Mouse (Mus musculus) megakaryocyte, adult 5-6 weeks (primary cell): ENCODE measurements around the gene Ncf1. TPM values are rescaled to one million over a fixed set of nuclear protein-coding genes. Genes with fewer than 3 reads are reported as not detected.

Source experiments
- ATAC-seq: 2 replicates; pipeline ENCODE4 v1.8.0; 2016; ENCODE audit warnings: mild to moderate bottlenecking, inconsistent platforms; ENCODE audit not compliant: poor library complexity, severe bottlenecking
- total RNA-seq, 2 experiments: library from RNA; stranded (forward) in 1 of 2; stranded (reverse) in 1 of 2; fragments of 153-499, 151-499 nt in 1 of 2; fragments of 221-1000, 200-1000 nt in 1 of 2; gene quantifications; 2 replicates each; pipeline versions ENCODE4 v1.2.3 to v1.2.4; 2015 to 2017

Ncf1 gene
- total RNA-seq (2015) (284 and 306 TPM in 2 replicates), total RNA-seq (2017) (339 and 371 TPM in 2 replicates)

GRCm38 (mm10) chr5:134229391-134229790 lies at the start of gene Ncf1:
Ncf1 (minus strand) TSS chr5:134229625.
- peak; percentile 43 for ATAC-seq

DNA sequence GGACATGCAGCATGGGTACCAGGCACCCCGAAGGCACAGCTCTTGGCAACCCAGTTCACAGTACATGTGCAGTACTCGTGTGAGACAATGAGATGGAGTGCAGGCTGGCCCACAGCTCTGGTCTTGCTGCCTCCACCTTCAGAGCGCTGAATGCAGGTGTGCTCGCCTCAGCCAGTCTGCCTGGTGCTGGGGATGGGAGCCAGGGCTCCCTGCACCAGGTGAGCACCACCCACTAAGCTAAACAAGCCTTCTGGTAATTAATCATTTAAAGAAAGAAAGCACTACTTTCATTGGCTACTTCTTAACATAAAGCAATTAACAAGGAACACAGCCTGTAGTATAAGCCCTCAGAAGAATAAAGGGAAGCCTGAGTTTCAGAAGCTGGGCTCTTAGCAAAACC lies 47.7 kb upstream of the Ncf1 start:
- no peak for ATAC-seq

DNA sequence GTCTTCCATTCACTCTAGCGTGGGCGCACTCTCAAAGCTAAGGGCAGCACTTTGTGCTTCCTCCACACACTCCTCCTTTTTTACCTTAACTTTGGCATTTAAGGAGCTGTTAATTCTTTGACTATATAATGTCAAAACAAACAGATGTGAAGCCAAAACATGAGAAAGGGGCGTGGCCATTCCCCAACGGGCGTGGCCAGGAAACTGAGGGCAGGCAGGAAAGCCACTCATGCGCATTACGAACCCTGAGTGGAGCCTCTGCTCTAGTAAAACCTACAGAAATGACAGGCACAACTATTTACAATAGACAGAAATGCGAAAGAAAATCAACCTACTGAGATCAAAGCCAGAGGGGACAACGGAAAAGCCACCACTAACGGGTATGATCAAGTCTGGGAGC lies 46.1 kb upstream of the Ncf1 start:
- no peak for ATAC-seq

DNA sequence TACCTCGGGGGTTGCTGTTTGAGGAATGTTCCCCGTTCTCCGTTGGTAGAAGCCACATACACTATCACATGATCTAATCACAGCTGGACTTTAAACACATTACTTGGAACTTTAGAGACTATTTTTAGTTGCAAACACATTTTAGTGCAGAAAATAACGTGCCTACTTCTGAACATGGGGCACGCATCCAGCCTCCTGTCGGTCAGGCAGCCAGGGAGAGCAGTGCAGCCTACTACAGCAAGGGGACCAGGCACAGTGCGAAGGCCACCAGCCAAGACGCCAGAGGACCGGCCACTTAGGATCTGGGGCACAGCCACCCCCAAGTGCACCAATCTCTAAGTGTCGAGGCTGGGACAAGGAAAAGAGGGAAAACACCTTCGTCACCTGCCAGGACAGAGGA lies 45.6 kb upstream of the Ncf1 start:
- ATAC-seq, result no peak

- ATAC-seq, result no peak
These were observed 44.3 kb upstream of the Ncf1 start for GRCm38 (mm10) chr5:134273761-134274160.

DNA sequence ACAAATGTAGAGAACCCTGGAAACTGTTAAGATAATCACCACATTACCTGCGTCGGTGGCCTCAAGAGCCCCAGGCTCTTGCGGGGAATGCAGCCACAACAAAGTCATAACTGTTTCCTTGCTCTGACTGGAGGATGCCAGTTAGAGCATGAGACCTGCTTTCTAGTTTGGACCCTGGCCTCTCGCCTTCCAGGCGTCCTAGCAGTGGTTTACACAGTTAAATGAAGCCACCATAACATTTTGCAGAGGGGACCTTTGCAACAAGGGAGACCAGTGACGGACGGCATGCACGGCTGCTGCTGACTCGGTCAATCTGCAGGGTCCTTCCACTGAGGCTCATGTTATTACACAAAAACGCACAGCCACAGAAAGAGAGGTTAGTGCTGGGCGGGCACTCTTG lies 43.3 kb upstream of the Ncf1 start:
- ATAC-seq, result no peak

DNA sequence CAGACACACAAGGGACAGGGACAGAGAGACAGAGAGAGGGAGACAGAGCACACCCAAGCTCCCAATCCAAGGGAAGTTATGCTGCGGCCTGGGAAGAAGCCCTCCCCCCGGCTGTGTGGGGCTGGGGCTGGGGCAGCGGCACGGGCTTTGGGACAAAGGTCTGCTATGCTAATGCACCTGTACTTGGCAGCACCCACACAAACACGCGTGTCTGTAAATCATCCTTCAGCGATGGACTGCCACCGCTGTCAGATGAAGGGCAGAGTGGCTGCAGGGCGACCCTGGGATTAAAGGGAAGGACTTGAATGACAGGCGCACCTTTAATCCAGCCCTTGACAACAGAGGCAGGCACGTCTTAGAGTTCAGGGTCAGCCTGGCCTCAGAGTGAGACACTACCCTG lies 42.0 kb upstream of the Ncf1 start:
- ATAC-seq, result no peak

DNA sequence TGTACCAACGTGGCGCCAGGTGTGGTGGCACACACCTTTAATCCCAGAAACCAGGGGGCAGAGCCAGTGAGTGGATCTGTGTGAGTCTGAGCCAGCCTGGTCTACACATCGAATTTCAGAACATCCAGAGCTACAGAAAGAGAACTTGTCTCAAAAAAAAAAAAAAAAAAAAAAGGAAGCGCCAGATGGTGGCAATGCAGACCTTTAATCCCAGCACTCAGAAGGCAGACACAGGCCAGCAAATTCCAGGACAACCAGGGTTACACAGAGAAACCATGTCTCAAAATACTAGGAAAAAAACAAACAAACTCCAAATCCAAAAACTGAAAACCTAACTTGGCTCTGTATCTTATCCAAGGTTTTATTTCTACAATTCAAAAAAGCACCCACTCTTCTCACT lies 41.1 kb upstream of the Ncf1 start:
- no peak for ATAC-seq

DNA sequence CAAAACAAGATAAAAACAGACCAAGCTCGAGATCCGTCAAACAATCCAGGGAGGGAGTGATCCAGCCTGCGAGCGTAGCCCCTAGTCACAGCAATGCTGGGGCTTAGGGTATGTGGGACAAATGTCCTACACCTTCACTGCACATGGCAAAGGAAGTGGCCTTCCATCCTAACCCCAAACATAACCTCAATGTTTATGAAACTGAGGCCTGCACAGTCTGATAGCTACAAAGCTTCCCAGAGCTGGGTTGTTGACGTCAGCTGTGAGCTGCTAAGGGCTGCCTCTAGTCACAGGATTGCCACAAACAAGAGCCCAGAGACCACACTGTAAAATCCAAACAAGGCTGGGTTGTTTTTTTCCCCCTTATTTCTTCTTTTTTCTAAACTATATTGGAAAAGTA lies 40.3 kb upstream of the Ncf1 start:
- ATAC-seq, result peak; percentile 61

DNA sequence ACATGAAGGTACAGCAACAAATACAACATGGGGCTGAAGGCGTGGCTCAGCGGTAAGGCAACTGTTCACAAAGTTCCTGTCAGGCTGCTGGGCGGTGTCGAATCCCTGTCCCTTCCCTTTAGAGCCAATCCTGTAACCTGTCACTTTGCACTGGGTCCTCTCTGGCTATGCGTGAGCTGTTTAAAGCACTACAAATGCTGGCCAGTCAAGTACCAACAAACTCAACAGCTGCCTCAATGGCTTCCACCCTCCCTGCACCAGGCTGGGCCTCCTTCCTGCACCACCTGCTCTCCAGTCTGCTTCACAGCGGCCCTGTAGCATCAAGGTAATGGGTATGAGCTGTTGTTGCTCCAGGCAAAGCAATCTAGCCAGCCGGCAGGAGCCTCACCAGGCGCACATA lies 39.3 kb upstream of the Ncf1 start:
- ATAC-seq, result no peak

DNA sequence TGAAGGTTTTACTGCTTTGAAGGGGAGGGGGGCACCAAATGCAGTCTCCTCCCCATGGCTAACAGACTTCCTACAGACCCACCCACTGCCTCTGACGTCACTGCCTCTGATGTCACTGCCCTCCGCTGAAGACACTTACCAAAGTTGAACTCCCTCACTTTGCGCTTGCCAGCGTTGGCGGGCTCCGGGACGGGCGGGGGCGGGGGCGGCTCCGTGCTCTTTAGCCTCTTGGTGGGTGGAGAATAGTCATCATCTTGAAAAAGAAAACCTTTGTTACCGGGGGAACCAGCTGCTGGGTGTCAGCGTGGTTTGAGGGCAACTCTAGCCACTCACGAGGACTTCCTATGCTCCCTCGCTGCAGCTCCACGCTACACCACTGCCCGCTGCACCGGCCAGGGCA lies 37.0 kb upstream of the Ncf1 start:
- peak; percentile 43 for ATAC-seq

GRCm38 (mm10) chr5:134265890-134266289 lies 36.5 kb upstream of the Ncf1 start:
- ATAC-seq, result no peak

DNA sequence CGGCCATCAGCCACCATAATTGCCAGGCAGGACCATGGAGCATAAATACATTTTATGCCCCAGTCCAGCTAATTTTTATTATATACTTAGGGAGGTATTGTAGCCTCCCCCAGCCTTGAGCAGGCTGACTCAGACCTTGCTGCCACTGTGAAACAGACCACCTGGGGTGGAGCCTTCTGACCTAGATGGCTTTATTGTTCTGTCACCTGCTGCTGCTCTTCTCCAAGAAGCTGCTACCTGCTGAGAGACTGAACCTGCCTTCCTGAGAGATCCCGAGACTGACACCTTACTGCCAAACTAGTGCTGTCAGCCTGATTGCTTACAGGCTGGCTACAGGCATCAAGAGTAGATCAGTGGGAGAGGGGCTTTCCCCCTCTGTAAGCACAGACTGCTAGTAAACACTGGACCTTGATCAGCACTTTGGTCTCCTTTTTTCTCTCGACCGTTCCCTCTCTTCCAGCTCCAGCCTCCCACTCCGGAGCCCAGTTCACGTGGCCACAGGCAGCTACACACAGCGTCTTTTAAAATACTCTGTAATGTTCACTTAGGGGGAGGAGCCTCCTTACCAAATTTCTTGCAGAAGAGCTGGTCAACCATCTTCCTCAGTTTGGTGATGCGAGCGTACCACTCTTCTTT lies 30.7 kb upstream of the Ncf1 start:
- no peak for ATAC-seq

- no peak for ATAC-seq
These were observed 29.5 kb upstream of the Ncf1 start for GRCm38 (mm10) chr5:134258934-134259333.

DNA sequence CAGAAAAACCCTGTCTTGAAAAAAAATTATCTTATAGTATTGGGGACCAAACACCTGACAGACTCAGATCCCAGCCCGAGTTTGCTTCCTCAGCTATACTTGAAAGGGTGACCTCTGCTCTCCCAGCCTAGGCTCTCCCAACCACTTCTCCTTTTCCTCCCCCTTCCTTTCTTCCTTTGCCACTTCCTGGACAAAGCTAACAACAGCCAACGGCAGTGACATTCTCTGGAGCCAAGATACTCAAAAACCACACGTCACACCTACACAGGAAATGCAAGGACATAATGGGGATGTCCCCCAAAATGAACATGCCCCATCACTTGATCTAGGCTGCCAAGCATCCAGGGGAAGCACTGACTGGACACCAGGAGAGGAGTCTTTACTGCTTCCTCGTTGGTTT lies 29.0 kb upstream of the Ncf1 start:
- peak; percentile 74 for ATAC-seq

GRCm38 (mm10) chr5:134257349-134258031 lies 28.1 kb upstream of the Ncf1 start:
- peak; percentile 53 for ATAC-seq

GRCm38 (mm10) chr5:134255294-134255693 lies 25.9 kb upstream of the Ncf1 start:
- ATAC-seq, result no peak

GRCm38 (mm10) chr5:134253806-134254205 lies 24.4 kb upstream of the Ncf1 start:
- ATAC-seq, result no peak

- ATAC-seq, result no peak
These were observed 21.7 kb upstream of the Ncf1 start for GRCm38 (mm10) chr5:134251083-134251482.

GRCm38 (mm10) chr5:134250601-134251000 lies 21.2 kb upstream of the Ncf1 start:
- no peak for ATAC-seq

DNA sequence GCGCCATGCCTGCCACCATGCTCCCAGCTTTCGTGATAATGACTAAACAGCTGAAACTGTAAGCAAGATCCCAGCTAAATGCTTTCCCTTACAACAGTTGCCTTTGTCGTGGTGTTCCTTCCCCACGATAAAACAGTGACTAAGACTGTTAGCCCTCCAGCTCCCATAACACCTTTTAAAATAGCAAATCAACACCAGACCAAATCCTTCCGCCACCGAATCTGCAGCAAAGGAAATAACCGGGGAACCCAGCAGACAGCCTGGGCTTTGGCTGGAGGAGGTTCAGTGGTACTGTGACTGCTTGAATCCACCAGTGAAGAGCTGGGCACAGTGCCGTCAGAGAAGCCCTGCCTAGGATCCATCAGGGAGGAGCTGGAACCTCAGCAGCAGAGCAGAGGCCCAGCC lies 19.8 kb upstream of the Ncf1 start:
- no peak for ATAC-seq

DNA sequence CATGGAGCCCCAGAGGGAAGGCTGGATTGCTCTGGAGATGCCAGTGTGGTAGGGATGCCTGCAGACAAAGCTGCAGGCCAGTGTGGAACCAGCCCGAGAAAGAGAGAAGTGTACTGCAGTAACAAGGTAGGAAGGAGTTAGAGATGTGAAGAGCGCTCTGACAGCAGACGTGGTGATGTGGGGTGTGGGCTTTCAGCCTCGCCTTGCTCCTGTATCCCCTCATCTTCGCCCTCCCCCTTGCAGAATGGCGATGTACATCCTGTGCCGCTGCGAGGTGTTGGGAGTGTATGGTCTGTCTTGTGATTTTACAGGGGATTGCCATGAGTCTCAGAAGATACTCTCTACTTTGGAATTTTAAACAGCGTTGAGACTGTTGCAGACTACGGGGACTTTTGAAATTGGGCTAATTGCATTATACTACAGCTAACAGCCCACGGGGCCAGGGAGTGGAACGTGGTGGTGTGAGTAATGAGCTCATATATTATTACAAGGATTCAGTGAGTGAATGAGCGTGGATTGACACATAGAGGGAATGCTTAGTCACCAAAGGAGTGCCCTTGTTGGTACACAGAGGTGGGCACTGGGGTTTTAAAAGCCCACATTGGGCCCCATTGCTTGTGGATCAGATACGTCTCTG lies 19.3 kb upstream of the Ncf1 start:
- ATAC-seq, result no peak
